Mouse (Mus musculus): ENCODE measurements around the gene Nobox.

- TF ChIP-seq CTCF (conservative IDR thresholded peaks at IDR 0.05; ENCODE audit: low read length) = no peak
- TF ChIP-seq NANOG (IDR thresholded peaks at IDR 0.05; ENCODE audit: borderline replicate concordance, low read length) = no peak
- TF ChIP-seq POU5F1 (IDR thresholded peaks at IDR 0.05; ENCODE audit: borderline replicate concordance, low read length) = no peak
These were observed 3.2 kb upstream of the Nobox start for GRCm38 (mm10) chr6:43312546-43312945.

Data from E14TG2a.4 (cell line).